Mouse (Mus musculus): ENCODE measurements around the gene Dner.

GRCm38 (mm10) chr1:84668100-84668846, 27.7 kb downstream of the Dner start:
- TF ChIP-seq POLR2A (IDR thresholded peaks at IDR 0.05; ENCODE audit: low read depth, low read length) = no peak
- no peak for TF ChIP-seq CTCF (IDR thresholded peaks at IDR 0.05; ENCODE audit: extremely low read depth, insufficient read depth, insufficient read length, insufficient replicate concordance)

Data from spleen, adult 2 months (tissue).